Mouse (Mus musculus) adrenal gland, adult 2 months (tissue): ENCODE results near the gene Fmn2. TPM values are rescaled to one million over a fixed set of nuclear protein-coding genes. Genes with fewer than 3 reads are reported as not detected.

ENCODE experiments used
- DNase-seq: peaks from one replicate; pipeline ENCODE4 v3.0.0; 2021
- polyA plus RNA-seq: library from polyadenylated mRNA; depleted of rRNA; stranded (reverse); fragments of >200 nt; gene quantifications from 2 replicates; pipeline ENCODE4 v1.2.3, GENCODE M21; 2012
- total RNA-seq, 2 experiments: library from RNA; stranded (reverse); gene quantifications; 2 replicates each; pipeline ENCODE4 v1.2.3; 2021

Gene Fmn2
- total and polyA plus RNA-seq, 3 experiments: 0.52 to 3.9 (median 3.9) TPM

DNA sequence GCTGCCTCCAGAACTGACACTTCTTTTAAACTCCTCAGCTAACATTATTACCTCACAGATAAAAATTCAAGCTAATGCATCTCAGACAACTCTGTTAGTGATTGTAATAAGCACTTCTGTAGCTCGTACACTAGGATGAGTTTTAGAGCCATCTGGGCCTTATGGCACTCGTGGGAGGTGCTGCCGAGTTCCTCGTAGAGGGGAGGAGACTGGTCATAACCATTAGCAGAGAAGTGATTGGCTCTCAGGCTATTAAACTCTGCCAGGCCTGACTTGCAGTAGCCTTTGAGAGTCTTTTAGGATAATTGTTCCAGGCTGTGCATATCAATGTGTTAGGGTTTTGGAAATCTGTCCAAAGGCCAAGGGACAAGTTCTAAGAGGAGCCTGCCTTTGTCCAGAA, 55.6 kb downstream of the Fmn2 start:
- no peak for DNase-seq

DNA sequence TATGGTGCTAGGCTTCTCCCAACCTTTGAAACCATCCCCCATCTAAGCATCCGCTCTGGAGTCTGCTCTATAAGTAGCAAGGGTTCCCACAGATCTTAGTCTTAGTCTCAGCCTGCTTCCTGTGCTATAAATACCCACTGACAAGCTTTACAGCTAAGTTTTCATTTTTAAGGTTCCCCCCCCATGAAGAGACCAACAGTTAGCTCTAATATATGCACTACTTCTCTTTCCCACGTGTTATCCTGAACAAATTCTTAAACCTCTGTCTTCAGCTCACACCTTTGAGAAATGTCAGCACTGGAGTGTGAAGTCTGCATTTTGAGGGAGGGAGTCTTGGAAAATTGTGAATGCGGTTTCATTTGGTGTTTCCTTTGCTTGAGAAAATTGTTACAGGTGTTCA, 56.2 kb downstream of the Fmn2 start:
- no peak for DNase-seq

DNA sequence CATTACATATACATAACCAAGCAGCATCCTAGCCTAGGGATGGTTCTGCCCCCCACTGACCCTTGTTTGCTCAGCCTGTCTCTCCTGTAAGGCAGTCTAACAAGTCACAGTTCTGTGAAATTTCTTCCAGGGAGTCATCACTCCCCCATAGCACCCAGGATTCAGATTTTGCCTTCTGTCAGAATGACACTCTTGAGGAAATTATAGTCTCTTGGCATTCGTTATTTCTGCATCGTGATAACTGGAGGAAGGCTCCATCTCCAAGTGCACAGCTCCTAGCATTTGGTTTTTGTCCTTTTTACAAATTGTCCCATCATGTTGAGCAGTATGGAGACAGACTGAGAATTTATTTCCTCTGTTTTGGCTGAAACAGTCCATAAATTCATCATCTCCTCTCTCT, 56.9 kb downstream of the Fmn2 start:
- no peak for DNase-seq

- no peak for DNase-seq
Measured at GRCm38 (mm10) chr1:174564561-174564960, 62.9 kb downstream of the Fmn2 start.

GRCm38 (mm10) chr1:174568609-174569008, 67.0 kb downstream of the Fmn2 start:
- DNase-seq: no peak

GRCm38 (mm10) chr1:174592420-174592980, 90.9 kb downstream of the Fmn2 start:
- DNase-seq: no peak

- DNase-seq: peak; percentile 41
Measured at GRCm38 (mm10) chr1:174594989-174595388, 93.4 kb downstream of the Fmn2 start.

DNA sequence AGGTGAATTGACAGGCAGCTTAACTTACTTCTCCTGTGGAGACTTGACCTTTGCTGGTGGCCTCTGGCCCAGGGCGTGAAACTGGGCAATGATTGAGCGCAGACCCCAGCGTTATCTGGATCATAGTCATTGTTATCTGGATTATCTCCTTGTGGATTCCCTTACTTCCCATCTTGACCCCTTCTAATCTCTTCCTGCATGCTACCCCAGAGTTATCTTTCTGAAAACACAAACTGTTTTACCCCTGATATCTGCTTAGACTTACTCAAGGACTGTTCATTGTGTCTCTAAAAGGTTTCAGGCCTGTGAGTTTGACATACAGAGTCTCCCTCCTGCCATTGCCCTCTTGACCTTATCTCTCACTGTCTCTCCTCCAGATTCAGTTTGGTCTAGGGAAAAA, 95.9 kb downstream of the Fmn2 start:
- no peak for DNase-seq

GRCm38 (mm10) chr1:174598226-174598625, 96.6 kb downstream of the Fmn2 start:
- no peak for DNase-seq

DNA sequence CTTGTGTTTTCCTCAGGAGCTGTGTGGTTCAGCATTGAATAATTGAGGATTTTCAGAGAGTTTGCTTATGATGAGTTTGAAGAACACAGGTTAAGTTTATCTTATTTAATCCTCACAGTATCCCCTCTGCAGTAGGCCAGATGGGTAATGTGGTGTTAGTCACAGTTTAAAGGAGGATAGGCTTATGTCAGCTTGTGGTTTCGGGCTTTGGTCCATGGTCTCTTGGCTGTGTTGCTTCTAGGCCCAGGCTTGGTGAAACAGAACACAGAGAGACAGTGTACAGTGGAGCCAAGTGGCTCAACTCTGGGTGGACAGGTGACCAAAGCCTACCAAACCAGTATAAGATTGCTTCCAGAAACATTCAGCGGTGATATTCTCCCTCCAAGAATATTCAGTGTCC, 98.4 kb downstream of the Fmn2 start:
- no peak for DNase-seq

DNA sequence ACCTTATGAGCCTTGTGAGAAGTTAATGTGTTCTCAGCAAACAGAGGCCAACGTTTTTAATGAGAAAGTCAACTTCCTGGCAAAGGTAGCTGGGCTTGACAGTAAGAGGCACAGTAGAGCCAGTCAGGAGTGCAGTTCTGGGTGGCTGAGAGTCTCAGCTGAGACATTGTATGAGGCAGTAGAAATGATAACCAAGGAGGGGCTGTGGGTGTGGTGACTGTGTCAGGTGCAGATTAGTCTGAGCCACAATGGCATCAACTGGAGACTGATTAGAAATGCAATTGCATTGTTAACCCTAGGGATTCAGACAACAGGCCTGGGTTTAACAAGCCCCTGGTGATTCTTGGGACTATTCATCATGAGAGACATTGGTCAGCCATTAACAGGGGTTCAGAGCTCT, 99.0 kb downstream of the Fmn2 start:
- no peak for DNase-seq

- DNase-seq: no peak
Measured at GRCm38 (mm10) chr1:174617368-174617767, 115.7 kb downstream of the Fmn2 start.

DNA sequence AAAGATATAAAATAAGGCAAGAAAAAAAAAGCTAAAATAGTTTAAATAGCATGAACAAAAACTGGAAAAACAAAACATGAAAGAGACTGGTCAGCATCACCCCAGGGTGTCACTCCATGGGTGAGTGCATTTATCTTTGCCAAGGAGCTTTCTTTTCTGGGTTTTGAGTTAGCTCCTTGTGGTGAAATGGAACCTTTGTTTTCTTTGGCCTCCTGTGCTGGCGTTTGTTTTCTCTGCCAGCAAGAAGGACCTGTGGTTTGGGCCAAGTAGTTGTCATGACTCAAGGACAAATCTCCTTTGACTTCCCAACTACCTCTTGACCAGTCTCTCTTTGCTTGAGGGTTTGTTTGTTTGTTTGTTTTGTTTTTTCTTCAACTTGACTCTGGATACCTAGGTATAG, 119.9 kb downstream of the Fmn2 start:
- DNase-seq: peak; percentile 13

DNA sequence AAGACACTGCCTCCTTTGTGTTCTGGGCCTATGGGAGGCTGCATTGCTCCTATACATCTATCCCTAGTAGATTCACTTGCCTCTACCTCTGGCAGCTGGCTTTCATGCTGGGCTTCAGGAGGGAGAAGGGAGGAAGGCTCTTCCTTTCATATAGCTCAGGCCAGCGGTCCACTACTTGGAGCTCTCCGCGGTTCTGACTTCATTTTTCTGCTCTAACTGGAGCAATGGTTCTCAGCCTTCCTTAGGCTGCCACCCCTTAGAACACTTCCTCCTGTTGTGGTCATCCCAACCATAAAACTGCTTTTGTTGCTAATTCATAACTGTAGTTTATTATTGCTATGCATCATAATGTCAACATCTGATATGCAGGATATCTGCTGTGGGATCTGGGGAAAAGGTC, 121.4 kb downstream of the Fmn2 start:
- DNase-seq: no peak

GRCm38 (mm10) chr1:174630074-174630473, 128.4 kb downstream of the Fmn2 start:
- DNase-seq: no peak

DNA sequence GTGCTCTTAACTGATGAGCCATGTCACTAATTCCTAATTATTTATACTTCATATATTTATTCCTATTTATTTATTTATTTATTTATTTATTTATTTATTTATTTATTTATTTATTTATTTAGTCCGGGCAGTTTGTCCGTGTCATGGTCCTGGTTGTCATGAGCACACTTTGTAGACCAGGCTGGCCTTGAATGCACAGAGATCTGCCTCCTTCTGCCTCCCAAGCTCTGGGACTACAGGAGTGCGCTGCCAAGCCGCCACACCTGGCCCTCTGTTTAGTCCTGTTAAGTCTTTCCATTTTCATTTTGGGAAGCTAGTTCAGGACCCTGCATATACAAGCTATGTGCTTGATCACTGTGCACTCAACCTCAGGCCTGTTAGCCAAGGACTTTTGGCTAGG, 134.7 kb downstream of the Fmn2 start:
- no peak for DNase-seq

- DNase-seq: no peak
Measured at GRCm38 (mm10) chr1:174637564-174638085, 136.0 kb downstream of the Fmn2 start.

DNA sequence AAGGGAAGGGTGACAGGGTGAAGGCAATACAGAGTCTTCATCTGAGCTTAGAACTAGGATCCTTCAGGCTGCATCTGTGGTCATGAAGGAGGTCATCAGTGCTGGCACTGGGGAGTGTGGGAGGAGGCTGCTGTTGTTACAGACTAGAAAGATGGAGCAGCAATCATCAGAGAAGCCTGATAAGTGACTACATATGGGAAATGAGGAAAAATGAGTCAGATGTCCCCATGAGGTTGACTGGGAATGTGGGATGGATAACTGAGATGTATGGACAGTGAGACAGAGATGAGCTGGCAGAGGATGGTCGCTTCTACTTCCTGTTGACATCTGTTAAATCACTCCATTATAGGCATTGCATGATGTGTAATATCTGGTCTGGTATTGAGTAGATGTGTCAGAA, 139.3 kb downstream of the Fmn2 start:
- no peak for DNase-seq

- no peak for DNase-seq
Measured at GRCm38 (mm10) chr1:174643431-174644010, 141.9 kb downstream of the Fmn2 start.

DNA sequence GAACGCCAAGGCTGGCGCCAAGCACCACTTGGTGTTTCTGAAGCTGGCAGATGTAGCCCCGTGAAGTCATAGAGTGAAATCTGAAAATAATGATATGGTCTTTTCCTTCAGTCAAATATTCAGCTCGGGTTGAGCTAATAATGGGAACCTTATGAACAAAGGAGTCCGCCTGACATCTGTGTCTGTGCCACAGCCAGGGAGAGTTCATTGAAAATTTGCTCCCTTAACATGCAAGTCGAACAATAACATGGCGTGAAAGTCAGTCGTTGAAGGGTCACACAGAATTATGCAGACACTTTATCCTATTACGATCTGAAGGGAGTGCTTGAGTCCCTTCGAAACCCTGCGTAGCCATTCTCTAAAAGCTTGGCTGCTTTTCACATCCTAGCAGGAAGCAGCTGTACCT, 147.8 kb downstream of the Fmn2 start:
- no peak for DNase-seq

GRCm38 (mm10) chr1:174654565-174654964, 152.9 kb downstream of the Fmn2 start:
- no peak for DNase-seq

DNA sequence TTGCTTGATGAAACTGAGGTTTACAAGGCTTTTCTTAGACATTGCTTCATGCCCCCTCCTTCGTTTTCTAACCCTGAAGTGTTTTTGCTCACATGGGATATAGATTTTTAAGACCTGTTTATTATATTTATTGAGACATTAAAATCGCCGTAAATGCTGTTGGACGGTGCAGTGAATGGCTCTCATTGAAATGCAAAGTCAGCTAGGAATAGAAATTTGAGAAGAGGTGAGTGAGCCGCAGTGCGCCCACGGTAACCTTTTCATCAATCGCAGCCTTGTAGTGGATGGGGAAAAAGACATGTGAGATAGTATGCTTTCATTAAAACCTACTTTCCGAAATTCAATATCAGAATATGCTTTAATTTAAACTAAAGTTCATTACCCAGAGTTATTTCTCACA, 153.7 kb downstream of the Fmn2 start:
- DNase-seq: no peak

DNA sequence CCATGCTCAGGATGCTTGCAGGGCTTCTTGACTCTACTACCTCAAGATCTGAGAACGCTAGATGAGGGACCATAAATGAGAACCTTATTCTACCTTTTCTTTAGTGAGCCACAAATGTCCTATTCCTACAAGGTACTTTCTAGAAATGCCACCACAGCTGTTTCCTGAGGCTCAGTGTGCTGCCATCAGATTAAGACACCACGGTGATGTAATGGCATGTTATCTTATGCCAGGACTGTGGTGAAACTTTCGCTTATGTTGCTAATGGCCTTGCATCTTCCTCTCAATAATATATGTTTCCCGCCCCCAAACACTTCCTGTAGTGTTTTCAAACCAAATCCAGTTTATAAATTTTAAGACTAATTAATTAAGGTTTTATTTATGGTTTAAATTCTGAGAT, 154.9 kb downstream of the Fmn2 start:
- DNase-seq: no peak
